Mouse (Mus musculus) right cerebral cortex, postnatal 4 days (tissue): ENCODE results near the gene Mob2.

ENCODE experiments used
- DNase-seq: peaks from one replicate; pipeline ENCODE4 v3.0.0-alpha.2; 2022

Gene Mob2

GRCm38 (mm10) chr7:142016562-142016961 is 44.3 kb downstream of the Mob2 start:
- peak; percentile 58 for DNase-seq

- DNase-seq, result peak; percentile 49
Observed at GRCm38 (mm10) chr7:142001597-142002340, 59.1 kb downstream of the Mob2 start.

GRCm38 (mm10) chr7:142000661-142001060 is 60.2 kb downstream of the Mob2 start:
- no peak for DNase-seq

GRCm38 (mm10) chr7:141994121-141994520 is 66.7 kb downstream of the Mob2 start:
- DNase-seq, result no peak

GRCm38 (mm10) chr7:141991183-141991582 is 69.7 kb downstream of the Mob2 start:
- DNase-seq, result no peak

- DNase-seq, result no peak
Observed at GRCm38 (mm10) chr7:141988314-141988806, 72.5 kb downstream of the Mob2 start.

GRCm38 (mm10) chr7:141981237-141981636 is 79.6 kb downstream of the Mob2 start:
- no peak for DNase-seq

GRCm38 (mm10) chr7:141979247-141979646 is 81.6 kb downstream of the Mob2 start:
- no peak for DNase-seq

- peak; percentile 38 for DNase-seq
Observed at GRCm38 (mm10) chr7:141978003-141978402, 82.9 kb downstream of the Mob2 start.

GRCm38 (mm10) chr7:141972831-141973619 is 87.8 kb downstream of the Mob2 start:
- peak; percentile 33 for DNase-seq

- no peak for DNase-seq
Observed at GRCm38 (mm10) chr7:141966281-141966680, 94.6 kb downstream of the Mob2 start.

- DNase-seq, result no peak
Observed at GRCm38 (mm10) chr7:141962521-141962920, 98.3 kb downstream of the Mob2 start.

GRCm38 (mm10) chr7:141961491-141961890 is 99.4 kb downstream of the Mob2 start:
- DNase-seq, result no peak

- no peak for DNase-seq
Observed at GRCm38 (mm10) chr7:141960926-141961325, 99.9 kb downstream of the Mob2 start.

GRCm38 (mm10) chr7:141959133-141959532 is 101.7 kb downstream of the Mob2 start:
- DNase-seq, result no peak
